Mouse (Mus musculus): Measurements from ENCODE around the gene Med7. TPM values are rescaled to one million over a fixed set of nuclear protein-coding genes. Genes with fewer than 3 reads are reported as not detected.

The Med7 gene
- polyA plus RNA-seq, 1 experiment from 2014 or later, result 112 TPM

- no peak overlapping the region for H3K9ac ChIP-seq (ENCODE audit: low read length)
- no peaks in the 10 kb centered on the region for H3K4me1 ChIP-seq (replicated peaks; ENCODE audit: control insufficient read depth, insufficient read depth, low read length)
- 87% methylated on average over 3 of the region's 3 CpGs for WGBS
- no peak for ATAC-seq (replicated peaks; ENCODE audit: low FRiP score)
- H3K27me3 ChIP-seq (ENCODE audit: control insufficient read depth, insufficient read depth, low read length), result no peaks in the 10 kb centered on the region
- H3K9me3 ChIP-seq (ENCODE audit: control insufficient read depth, low read length), result no peaks in the 10 kb centered on the region
- H3K36me3 ChIP-seq (ENCODE audit: control insufficient read depth, insufficient read depth, low read length), result no peaks in the 10 kb centered on the region
- H3K4me2 ChIP-seq (ENCODE audit: low read depth, low read length, severe bottlenecking), result no peak overlapping the region
- no peak for DNase-seq (ENCODE audit: low spot score)
- no peak overlapping the region for H3K4me3 ChIP-seq (ENCODE audit: low read depth, low read length)
- no peak overlapping the region for H3K27ac ChIP-seq (ENCODE audit: low read depth, low read length)
Measured at GRCm38 (mm10) chr11:46459960-46460359, 23.2 kb downstream of the Med7 start.

GRCm38 (mm10) chr11:46461362-46461761 lies 24.6 kb downstream of the Med7 start:
- 90% methylated on average over 5 of the region's 5 CpGs for WGBS
- H3K36me3 ChIP-seq (ENCODE audit: control insufficient read depth, insufficient read depth, low read length), result no peaks in the 10 kb centered on the region
- no peak overlapping the region for H3K9ac ChIP-seq (ENCODE audit: low read length)
- DNase-seq (ENCODE audit: low spot score) (no peak), ATAC-seq (replicated peaks; ENCODE audit: low FRiP score) (no peak)
- H3K9me3 ChIP-seq (ENCODE audit: control insufficient read depth, low read length), result no peaks in the 10 kb centered on the region
- H3K4me1 ChIP-seq (replicated peaks; ENCODE audit: control insufficient read depth, insufficient read depth, low read length), result no peaks in the 10 kb centered on the region
- no peak overlapping the region for H3K4me2 ChIP-seq (ENCODE audit: low read depth, low read length, severe bottlenecking)
- no peak overlapping the region for H3K4me3 ChIP-seq (ENCODE audit: low read depth, low read length)
- H3K27ac ChIP-seq (ENCODE audit: low read depth, low read length), result no peak overlapping the region
- no peaks in the 10 kb centered on the region for H3K27me3 ChIP-seq (ENCODE audit: control insufficient read depth, insufficient read depth, low read length)

GRCm38 (mm10) chr11:46461931-46462330 lies 25.2 kb downstream of the Med7 start:
- 72% methylated on average over 5 of the region's 5 CpGs for WGBS

GRCm38 (mm10) chr11:46466878-46467277 lies 30.2 kb downstream of the Med7 start:
- no peak overlapping the region for H3K27ac ChIP-seq (ENCODE audit: low read depth, low read length)
- no peak overlapping the region for H3K4me2 ChIP-seq (ENCODE audit: low read depth, low read length, severe bottlenecking)
- H3K4me1 ChIP-seq (replicated peaks; ENCODE audit: control insufficient read depth, insufficient read depth, low read length), result no peaks in the 10 kb centered on the region
- no peak overlapping the region for H3K4me3 ChIP-seq (ENCODE audit: low read depth, low read length)
- 98% methylated on average over 2 of the region's 2 CpGs for WGBS
- no peaks in the 10 kb centered on the region for H3K36me3 ChIP-seq (ENCODE audit: control insufficient read depth, insufficient read depth, low read length)
- H3K9ac ChIP-seq (ENCODE audit: low read length), result no peak overlapping the region
- no peak for ATAC-seq (replicated peaks; ENCODE audit: low FRiP score)
- H3K27me3 ChIP-seq (ENCODE audit: control insufficient read depth, insufficient read depth, low read length), result no peaks in the 10 kb centered on the region
- H3K9me3 ChIP-seq (ENCODE audit: control insufficient read depth, low read length), result no peaks in the 10 kb centered on the region
- DNase-seq (ENCODE audit: low spot score), result no peak

More at GRCm38 (mm10) chr11:46461931-46462330, 25.2 kb downstream of the Med7 start:
- H3K36me3 ChIP-seq (ENCODE audit: control insufficient read depth, insufficient read depth, low read length), result no peaks in the 10 kb centered on the region
- no peaks in the 10 kb centered on the region for H3K27me3 ChIP-seq (ENCODE audit: control insufficient read depth, insufficient read depth, low read length)
- ATAC-seq (replicated peaks; ENCODE audit: low FRiP score) (no peak), DNase-seq (ENCODE audit: low spot score) (no peak)
- no peak overlapping the region for H3K9ac ChIP-seq (ENCODE audit: low read length)
- no peaks in the 10 kb centered on the region for H3K9me3 ChIP-seq (ENCODE audit: control insufficient read depth, low read length)
- no peak overlapping the region for H3K4me3 ChIP-seq (ENCODE audit: low read depth, low read length)
- no peaks in the 10 kb centered on the region for H3K4me1 ChIP-seq (replicated peaks; ENCODE audit: control insufficient read depth, insufficient read depth, low read length)
- H3K4me2 ChIP-seq (ENCODE audit: low read depth, low read length, severe bottlenecking), result no peak overlapping the region
- no peak overlapping the region for H3K27ac ChIP-seq (ENCODE audit: low read depth, low read length)

GRCm38 (mm10) chr11:46474220-46474619 lies 37.5 kb downstream of the Med7 start:
- no peaks in the 10 kb centered on the region for H3K9me3 ChIP-seq (ENCODE audit: control insufficient read depth, low read length)
- no peaks in the 10 kb centered on the region for H3K36me3 ChIP-seq (ENCODE audit: control insufficient read depth, insufficient read depth, low read length)
- no peak overlapping the region for H3K4me2 ChIP-seq (ENCODE audit: low read depth, low read length, severe bottlenecking)
- no peak overlapping the region for H3K4me3 ChIP-seq (ENCODE audit: low read depth, low read length)
- H3K4me1 ChIP-seq (replicated peaks; ENCODE audit: control insufficient read depth, insufficient read depth, low read length), result no peaks in the 10 kb centered on the region
- 94% methylated on average over 4 of the region's 4 CpGs for WGBS
- DNase-seq (ENCODE audit: low spot score) (no peak), ATAC-seq (replicated peaks; ENCODE audit: low FRiP score) (no peak)
- no peaks in the 10 kb centered on the region for H3K27me3 ChIP-seq (ENCODE audit: control insufficient read depth, insufficient read depth, low read length)
- no peak overlapping the region for H3K27ac ChIP-seq (ENCODE audit: low read depth, low read length)
- H3K9ac ChIP-seq (ENCODE audit: low read length), result no peak overlapping the region

GRCm38 (mm10) chr11:46479311-46479710 lies 42.6 kb downstream of the Med7 start:
- ATAC-seq (replicated peaks; ENCODE audit: low FRiP score), result no peak
- no peak overlapping the region for H3K4me3 ChIP-seq (ENCODE audit: low read depth, low read length)
- 89% methylated on average over 9 of the region's 9 CpGs for WGBS

GRCm38 (mm10) chr11:46480517-46480916 lies 43.8 kb downstream of the Med7 start:
- Histone ChIP-seq H3K9me3 (ENCODE audit: control insufficient read depth, low read length) (no peaks in the 10 kb centered on the region), H3K4me3 (ENCODE audit: low read depth, low read length) (no peak overlapping the region), H3K4me1 (replicated peaks; ENCODE audit: control insufficient read depth, insufficient read depth, low read length) (no peaks in the 10 kb centered on the region), H3K27me3 (ENCODE audit: control insufficient read depth, insufficient read depth, low read length) (no peaks in the 10 kb centered on the region), H3K27ac (ENCODE audit: low read depth, low read length) (no peak overlapping the region), H3K9ac (ENCODE audit: low read length) (no peak overlapping the region), H3K36me3 (ENCODE audit: control insufficient read depth, insufficient read depth, low read length) (no peaks in the 10 kb centered on the region), H3K4me2 (ENCODE audit: low read depth, low read length, severe bottlenecking) (no peak overlapping the region)
- ATAC-seq (replicated peaks; ENCODE audit: low FRiP score) (no peak), DNase-seq (ENCODE audit: low spot score) (no peak)
- WGBS, result 86% methylated on average over 7 of the region's 7 CpGs

More at GRCm38 (mm10) chr11:46479311-46479710, 42.6 kb downstream of the Med7 start:
- no peak for DNase-seq (ENCODE audit: low spot score)
- Histone ChIP-seq H3K4me1 (replicated peaks; ENCODE audit: control insufficient read depth, insufficient read depth, low read length) (no peaks in the 10 kb centered on the region), H3K4me2 (ENCODE audit: low read depth, low read length, severe bottlenecking) (no peak overlapping the region), H3K27me3 (ENCODE audit: control insufficient read depth, insufficient read depth, low read length) (no peaks in the 10 kb centered on the region), H3K9ac (ENCODE audit: low read length) (no peak overlapping the region), H3K36me3 (ENCODE audit: control insufficient read depth, insufficient read depth, low read length) (no peaks in the 10 kb centered on the region), H3K9me3 (ENCODE audit: control insufficient read depth, low read length) (no peaks in the 10 kb centered on the region), H3K27ac (ENCODE audit: low read depth, low read length) (no peak overlapping the region)

GRCm38 (mm10) chr11:46488231-46488630 lies 51.5 kb downstream of the Med7 start:
- no peaks in the 10 kb centered on the region for H3K9me3 ChIP-seq (ENCODE audit: control insufficient read depth, low read length)
- no peak overlapping the region for H3K9ac ChIP-seq (ENCODE audit: low read length)
- WGBS, result 0% methylated on average over 1 of the region's 1 CpGs
- no peak overlapping the region for H3K4me2 ChIP-seq (ENCODE audit: low read depth, low read length, severe bottlenecking)
- no peaks in the 10 kb centered on the region for H3K36me3 ChIP-seq (ENCODE audit: control insufficient read depth, insufficient read depth, low read length)
- no peaks in the 10 kb centered on the region for H3K4me1 ChIP-seq (replicated peaks; ENCODE audit: control insufficient read depth, insufficient read depth, low read length)
- no peaks in the 10 kb centered on the region for H3K27me3 ChIP-seq (ENCODE audit: control insufficient read depth, insufficient read depth, low read length)
- ATAC-seq (replicated peaks; ENCODE audit: low FRiP score), result no peak
- no peak overlapping the region for H3K4me3 ChIP-seq (ENCODE audit: low read depth, low read length)
- no peak for DNase-seq (ENCODE audit: low spot score)
- no peak overlapping the region for H3K27ac ChIP-seq (ENCODE audit: low read depth, low read length)

- ATAC-seq (replicated peaks; ENCODE audit: low FRiP score) (no peak), DNase-seq (ENCODE audit: low spot score) (no peak)
- no peak overlapping the region for H3K27ac ChIP-seq (ENCODE audit: low read depth, low read length)
- 82% methylated on average over 2 of the region's 2 CpGs for WGBS
- H3K9ac ChIP-seq (ENCODE audit: low read length), result no peak overlapping the region
- H3K4me3 ChIP-seq (ENCODE audit: low read depth, low read length), result no peak overlapping the region
- no peaks in the 10 kb centered on the region for H3K9me3 ChIP-seq (ENCODE audit: control insufficient read depth, low read length)
- H3K27me3 ChIP-seq (ENCODE audit: control insufficient read depth, insufficient read depth, low read length), result no peaks in the 10 kb centered on the region
- H3K4me1 ChIP-seq (replicated peaks; ENCODE audit: control insufficient read depth, insufficient read depth, low read length), result no peaks in the 10 kb centered on the region
- H3K4me2 ChIP-seq (ENCODE audit: low read depth, low read length, severe bottlenecking), result no peak overlapping the region
- no peaks in the 10 kb centered on the region for H3K36me3 ChIP-seq (ENCODE audit: control insufficient read depth, insufficient read depth, low read length)
Measured at GRCm38 (mm10) chr11:46488650-46489049, 51.9 kb downstream of the Med7 start.
